Mouse (Mus musculus): ENCODE data around the gene Pitpnm3.

GRCm38 (mm10) chr11:72000194-72000593 lies 135.4 kb downstream of the Pitpnm3 start:
- no peak for TF ChIP-seq POLR2A (IDR thresholded peaks at IDR 0.05; ENCODE audit: low read depth, low read length)
- TF ChIP-seq CTCF (IDR thresholded peaks at IDR 0.05; ENCODE audit: borderline replicate concordance, insufficient read depth, low read length): no peak
